Mouse (Mus musculus): ENCODE data around the gene Tex33. TPM values are rescaled to one million over a fixed set of nuclear protein-coding genes. Genes with fewer than 3 reads are reported as not detected.
"Not testable (repeated sequence)": the region's sequence is repeated elsewhere in the genome, so short reads cannot be mapped to it uniquely, and the experiment has no call there.

The Tex33 gene
- polyA plus RNA-seq, 1 experiment from 2014 or later, result not detected

GRCm38 (mm10) chr15:78355548-78355947 lies 40.2 kb downstream of the Tex33 start:
- WGBS, result 88% methylated on average over 5 of the region's 5 CpGs
- H3K4me1 ChIP-seq, result no peaks in the 10 kb centered on the region

GRCm38 (mm10) chr15:78354958-78355357 lies 40.8 kb downstream of the Tex33 start:
- H3K36me3 ChIP-seq, result no peaks in the 10 kb centered on the region
- H3K4me3 ChIP-seq, result no peak overlapping the region
- no peaks in the 10 kb centered on the region for H3K27me3 ChIP-seq (ENCODE audit: low read depth, poor library complexity, severe bottlenecking)
- H3K9me3 ChIP-seq (replicated peaks), result no peaks in the 10 kb centered on the region
- WGBS, result 0% methylated on average over 1 of the region's 1 CpGs
- H3K4me1 ChIP-seq, result no peaks in the 10 kb centered on the region
- DNase-seq (ENCODE audit: low spot score), result peak; percentile 26
- no peak overlapping the region for H3K27ac ChIP-seq (replicated peaks)

More at GRCm38 (mm10) chr15:78355548-78355947, 40.2 kb downstream of the Tex33 start:
- no peaks in the 10 kb centered on the region for H3K36me3 ChIP-seq
- no peak for DNase-seq (ENCODE audit: low spot score)
- no peak overlapping the region for H3K4me3 ChIP-seq
- no peaks in the 10 kb centered on the region for H3K9me3 ChIP-seq (replicated peaks)
- H3K27me3 ChIP-seq (ENCODE audit: low read depth, poor library complexity, severe bottlenecking), result no peaks in the 10 kb centered on the region
- H3K27ac ChIP-seq (replicated peaks), result no peak overlapping the region

GRCm38 (mm10) chr15:78351586-78352165 lies 44.0 kb downstream of the Tex33 start:
- Histone ChIP-seq H3K27me3 (ENCODE audit: low read depth, poor library complexity, severe bottlenecking) (no peaks in the 10 kb centered on the region), H3K4me1 (no peaks in the 10 kb centered on the region), H3K4me3 (no peak overlapping the region), H3K9me3 (replicated peaks) (no peaks in the 10 kb centered on the region), H3K27ac (replicated peaks) (no peak overlapping the region), H3K36me3 (no peaks in the 10 kb centered on the region)
- 65% methylated on average over 3 of the region's 3 CpGs for WGBS
- DNase-seq (ENCODE audit: low spot score), result no peak

GRCm38 (mm10) chr15:78344567-78344966 lies 51.1 kb downstream of the Tex33 start:
- 87% methylated on average over 3 of the region's 3 CpGs for WGBS
- H3K36me3 ChIP-seq, result no peaks in the 10 kb centered on the region
- no peak overlapping the region for H3K4me3 ChIP-seq
- no peak overlapping the region for H3K27ac ChIP-seq (replicated peaks)
- no peaks in the 10 kb centered on the region; the same call in 1 of the 2 replicates for H3K4me1 ChIP-seq
- H3K9me3 ChIP-seq (replicated peaks), result no peaks in the 10 kb centered on the region
- no peaks in the 10 kb centered on the region for H3K27me3 ChIP-seq (ENCODE audit: low read depth, poor library complexity, severe bottlenecking)
- no peak for DNase-seq (ENCODE audit: low spot score)

- no peak overlapping the region for H3K4me3 ChIP-seq
- WGBS, result 14% methylated on average over 1 of the region's 1 CpGs
- DNase-seq (ENCODE audit: low spot score), result no peak
- H3K27me3 ChIP-seq (ENCODE audit: low read depth, poor library complexity, severe bottlenecking), result no peaks in the 10 kb centered on the region
- no peak overlapping the region for H3K27ac ChIP-seq (replicated peaks)
- no peaks in the 10 kb centered on the region for H3K9me3 ChIP-seq (replicated peaks)
- H3K36me3 ChIP-seq, result no peaks in the 10 kb centered on the region
- no peaks in the 10 kb centered on the region; the same call in 1 of the 2 replicates for H3K4me1 ChIP-seq
Observed at GRCm38 (mm10) chr15:78343683-78344082, 52.0 kb downstream of the Tex33 start.

GRCm38 (mm10) chr15:78340919-78341318 lies 54.8 kb downstream of the Tex33 start:
- H3K36me3 ChIP-seq; H3K27me3 ChIP-seq (ENCODE audit: low read depth, poor library complexity, severe bottlenecking); H3K4me1 ChIP-seq; H3K4me3 ChIP-seq; H3K27ac ChIP-seq (replicated peaks); DNase-seq (ENCODE audit: low spot score); H3K9me3 ChIP-seq (replicated peaks): not testable (repeated sequence)
- WGBS, result 80% methylated on average over 7 of the region's 7 CpGs

GRCm38 (mm10) chr15:78339627-78340423 lies 55.9 kb downstream of the Tex33 start:
- not testable (repeated sequence) for H3K36me3 ChIP-seq; H3K4me1 ChIP-seq; H3K27ac ChIP-seq (replicated peaks); H3K27me3 ChIP-seq (ENCODE audit: low read depth, poor library complexity, severe bottlenecking); H3K4me3 ChIP-seq; H3K9me3 ChIP-seq (replicated peaks)
- DNase-seq (ENCODE audit: low spot score), result peak; percentile 51
- 44% methylated on average over 7 of the region's 7 CpGs for WGBS

- H3K27me3 ChIP-seq (ENCODE audit: low read depth, poor library complexity, severe bottlenecking), result no peaks in the 10 kb centered on the region
- 92% methylated on average over 3 of the region's 3 CpGs for WGBS
- H3K4me3 ChIP-seq, result no peak overlapping the region
- H3K9me3 ChIP-seq (replicated peaks), result no peaks in the 10 kb centered on the region
- DNase-seq (ENCODE audit: low spot score), result no peak
- no peaks in the 10 kb centered on the region for H3K4me1 ChIP-seq
- H3K36me3 ChIP-seq, result no peaks in the 10 kb centered on the region
- H3K27ac ChIP-seq (replicated peaks), result no peak overlapping the region
Observed at GRCm38 (mm10) chr15:78334380-78334779, 61.3 kb downstream of the Tex33 start.

GRCm38 (mm10) chr15:78332981-78333380 lies 62.7 kb downstream of the Tex33 start:
- no peak for DNase-seq (ENCODE audit: low spot score)
- no peak overlapping the region for H3K4me3 ChIP-seq
- H3K27me3 ChIP-seq (ENCODE audit: low read depth, poor library complexity, severe bottlenecking), result no peaks in the 10 kb centered on the region
- H3K27ac ChIP-seq (replicated peaks), result no peak overlapping the region
- no peaks in the 10 kb centered on the region for H3K36me3 ChIP-seq
- 0 out of 2 replicates have a peak, but pooled peaks cover 3% of the 10 kb centered on the region for H3K4me1 ChIP-seq
- no peaks in the 10 kb centered on the region for H3K9me3 ChIP-seq (replicated peaks)
- 80% methylated on average over 6 of the region's 6 CpGs for WGBS

GRCm38 (mm10) chr15:78331523-78332340 lies 64.0 kb downstream of the Tex33 start:
- no peak for DNase-seq (ENCODE audit: low spot score)
- WGBS, result 83% methylated on average over 5 of the region's 5 CpGs
- no peak overlapping the region for H3K27ac ChIP-seq (replicated peaks)
- no peaks in the 10 kb centered on the region for H3K36me3 ChIP-seq
- no peak overlapping the region for H3K4me3 ChIP-seq
- 0 out of 2 replicates have a peak, but pooled peaks cover 3% of the 10 kb centered on the region for H3K4me1 ChIP-seq
- no peaks in the 10 kb centered on the region for H3K9me3 ChIP-seq (replicated peaks)
- H3K27me3 ChIP-seq (ENCODE audit: low read depth, poor library complexity, severe bottlenecking), result no peaks in the 10 kb centered on the region

- no peak overlapping the region for H3K4me3 ChIP-seq
- 0 out of 2 replicates have a peak, but pooled peaks cover 3% of the 10 kb centered on the region for H3K4me1 ChIP-seq
- H3K9me3 ChIP-seq (replicated peaks), result no peaks in the 10 kb centered on the region
- DNase-seq (ENCODE audit: low spot score), result no peak
- no peak overlapping the region for H3K27ac ChIP-seq (replicated peaks)
- no peaks in the 10 kb centered on the region for H3K36me3 ChIP-seq
- 90% methylated on average over 4 of the region's 4 CpGs for WGBS
- H3K27me3 ChIP-seq (ENCODE audit: low read depth, poor library complexity, severe bottlenecking), result no peaks in the 10 kb centered on the region
Observed at GRCm38 (mm10) chr15:78330706-78331105, 65.0 kb downstream of the Tex33 start.

GRCm38 (mm10) chr15:78329972-78330371 lies 65.7 kb downstream of the Tex33 start:
- not testable (repeated sequence) for H3K27me3 ChIP-seq (ENCODE audit: low read depth, poor library complexity, severe bottlenecking); H3K27ac ChIP-seq (replicated peaks); H3K9me3 ChIP-seq (replicated peaks); H3K4me1 ChIP-seq; H3K4me3 ChIP-seq; DNase-seq (ENCODE audit: low spot score); H3K36me3 ChIP-seq
- WGBS, result 85% methylated on average over 6 of the region's 6 CpGs
